Mouse (Mus musculus) cerebellum, adult 2 months (tissue): ENCODE results near the gene Cwh43.

Source experiments
- CTCF ChIP-seq: fragments of 200-500 bp; IDR thresholded peaks from 2 replicates; pipeline ENCODE4 v1.5.1; 2011; ENCODE audit warnings: low read depth, mild to moderate bottlenecking, control low read depth, low read length, moderate library complexity, borderline replicate concordance; ENCODE audit not compliant: insufficient read depth
- POLR2A ChIP-seq: fragments of 200-500 bp; IDR thresholded peaks from 2 replicates; pipeline ENCODE4 v1.6.1; 2011; ENCODE audit warnings: low read length, control low read depth, borderline replicate concordance; ENCODE audit not compliant: insufficient read depth

GRCm38 (mm10) chr5:73474412-73475405 is 68.8 kb downstream of the Cwh43 start:
- TF ChIP-seq CTCF (no peak), POLR2A (no peak)
